Mouse (Mus musculus): ENCODE results near the gene Tomm40.

DNA sequence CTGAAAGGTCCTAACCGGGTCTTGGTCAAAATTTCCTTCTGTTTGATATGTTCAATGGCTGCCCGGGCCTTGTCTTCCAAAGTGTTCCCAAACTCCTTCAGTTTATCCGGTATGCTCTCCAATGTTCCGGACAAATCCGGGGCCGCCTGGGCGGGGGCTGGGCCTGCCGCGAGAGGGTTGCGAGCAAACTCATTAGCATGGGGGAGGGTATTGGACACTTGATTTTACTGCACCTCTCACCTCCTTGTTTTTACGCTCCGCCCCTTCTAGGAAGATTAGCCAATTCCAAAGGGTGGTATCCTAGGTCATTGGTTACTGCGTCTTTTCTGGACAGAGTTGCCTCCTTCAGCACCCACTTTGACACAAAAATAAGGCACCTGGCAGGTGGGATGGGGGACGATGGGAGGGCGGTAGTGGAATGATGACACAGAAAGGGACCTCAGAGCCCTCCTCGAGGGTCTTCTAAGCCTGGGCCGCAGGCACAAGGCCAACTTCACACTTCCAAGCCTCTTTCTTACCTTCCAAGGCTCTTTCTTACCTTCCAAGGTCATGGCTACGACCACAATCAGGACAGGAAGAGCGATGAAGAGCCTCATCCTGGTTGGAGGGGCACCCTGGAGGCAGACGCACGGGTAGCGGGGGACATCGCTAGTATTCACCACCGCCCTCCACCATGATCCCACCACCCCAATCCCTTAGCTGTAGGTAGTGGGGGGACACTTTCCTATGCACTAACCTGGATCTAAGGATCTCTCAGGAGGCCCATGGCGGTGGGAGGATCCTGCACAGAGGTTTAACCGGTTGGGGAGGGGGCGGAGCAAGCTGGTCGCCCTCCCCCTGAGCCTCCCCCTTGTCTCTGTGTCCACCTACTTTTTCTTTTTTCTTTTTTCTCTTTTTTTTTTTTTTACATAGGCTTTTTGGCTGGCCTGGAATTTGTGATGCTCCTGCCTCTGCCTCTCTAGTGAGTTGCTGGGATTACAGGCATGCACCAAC, 23.1 kb downstream of the Tomm40 start, which contains the start of gene Apoc1:
- TF ChIP-seq CTCF (IDR thresholded peaks at IDR 0.05; ENCODE audit: low read depth) = no peak
- TF ChIP-seq EP300 (optimal IDR thresholded peaks at IDR 0.05) = no peak

Data from stomach, postnatal 0 days (tissue).